In genomic region chr4:152086505-152087210, GRCm38 (mm10) we compare ENCODE assay signal across 9 mouse cellular contexts. TPM values are rescaled to one million over a fixed set of nuclear protein-coding genes. Genes with fewer than 3 reads are reported as not detected.
DNase-seq lines count a peak whose midpoint lies in the region; ATAC-seq and TF ChIP-seq lines count a peak whose summit lies in the region.
"Had no signal": no experiment of that assay in that cellular context is flagged by ENCODE, and none has a peak within 500 bp of the region (broad histone marks: within the 10 kb centered on the region; RNA-seq: fewer than 3 reads in every experiment).

No protein-coding gene starts in this region.

- peaks cover 36% of the 10 kb centered on the region for H3K79me2 ChIP-seq in myocyte (ENCODE audit: control insufficient read depth, insufficient read depth)

- under 1% methylated on average over 62 of the region's 92 CpGs for WGBS in forebrain, postnatal 0 days

- H3K4me2 ChIP-seq in forebrain, postnatal 0 days (ENCODE audit: low read depth) = peak overlapping the region; percentile 85
- peak overlapping the region; percentile 87 for H3K4me2 ChIP-seq in myocyte (ENCODE audit: low read depth)

- H3K4me1 ChIP-seq in forebrain, postnatal 0 days (ENCODE audit: insufficient read depth) = peaks cover 12% of the 10 kb centered on the region

- H3K9ac ChIP-seq in forebrain, postnatal 0 days = peak overlapping the region; percentile 80

- no peaks in the 10 kb centered on the region for H3K9me3 ChIP-seq in forebrain, postnatal 0 days (ENCODE audit: low read length)

- H3K27me3 ChIP-seq in forebrain, postnatal 0 days (ENCODE audit: insufficient read depth, low read length) = no peaks in the 10 kb centered on the region
- no peaks in the 10 kb centered on the region for H3K27me3 ChIP-seq in myocyte (ENCODE audit: control insufficient read depth, insufficient read depth, insufficient read length)

- H3K4me3 ChIP-seq in forebrain, postnatal 0 days (ENCODE audit: low read depth, low read length) = peak overlapping the region; percentile 67
- H3K4me3 ChIP-seq in myocyte = peak overlapping the region; percentile 67

- ATAC-seq in forebrain, postnatal 0 days = peak; percentile 74

- peak overlapping the region; percentile 45; the same call in 1 of the 2 replicates for H3K27ac ChIP-seq in forebrain, postnatal 0 days (ENCODE audit: low read depth, low read length)
- H3K27ac ChIP-seq: macrophage had no signal

- peak; percentile 70 to 73 for DNase-seq in adrenal gland, adult 18-20 months (ENCODE audit: low spot score in 2 of 2)
- no peak for DNase-seq in adrenal gland, postnatal 4 days (ENCODE audit: low spot score in 2 of 2)
- DNase-seq in adrenal gland, postnatal 10 days = peak; percentile 73
- DNase-seq in forebrain, postnatal 0 days = peak; percentile 46
- peak; percentile 78 for DNase-seq in induced T-regulatory cell, adult 2 months (ENCODE audit: low read depth)
- peak; percentile 83 for DNase-seq in liver
- DNase-seq in testis, postnatal 10 days (ENCODE audit: low spot score) = peak; percentile 77

- TF ChIP-seq POLR2A in myocyte (IDR thresholded peaks at IDR 0.05; ENCODE audit: insufficient read length, low read depth) = peak; percentile 84

- no peaks in the 10 kb centered on the region; the same call in 1 of the 2 replicates for H3K36me3 ChIP-seq in forebrain, postnatal 0 days (ENCODE audit: insufficient read depth)
- H3K36me3 ChIP-seq in myocyte (ENCODE audit: control insufficient read depth, insufficient read depth) = peaks cover 3% of the 10 kb centered on the region

- peak overlapping the region; percentile 78 for H3ac ChIP-seq in myocyte (ENCODE audit: control insufficient read depth, insufficient read length)

- TF ChIP-seq CTCF in forebrain, postnatal 0 days (IDR thresholded peaks at IDR 0.05; ENCODE audit: low read depth) = 0 out of 2 replicates have a peak, but pooled peaks have one; percentile 3

TF ChIP-seq in myocyte, 11 proteins besides CTCF, POLR2A, EP300 and RAD21:
- TF ChIP-seq MYOD1 (IDR thresholded peaks at IDR 0.05; ENCODE audit: control insufficient read depth in 1 of 3, insufficient read length in 2 of 3, low read depth in 2 of 3) = peak in 1 of 3 experiments; percentile 29
- no peak for TF ChIP-seq TCF3 (IDR thresholded peaks at IDR 0.05; ENCODE audit: insufficient read length, low read depth)
- peak; percentile 12 for TF ChIP-seq E2F4 (IDR thresholded peaks at IDR 0.05; ENCODE audit: insufficient read depth)
- peak; percentile 87 for TF ChIP-seq POLR2AphosphoS2 (IDR thresholded peaks at IDR 0.05; ENCODE audit: insufficient read length, low read depth)
- peak in 2 of 3 experiments; percentile 25 to 52 for TF ChIP-seq MYOG (IDR thresholded peaks at IDR 0.05; ENCODE audit: control insufficient read depth in 1 of 3, insufficient read depth in 1 of 3, insufficient read length in 2 of 3, low read depth in 2 of 3)

RNA-seq across cellular contexts. Expression of gene Plekhg5, which starts 14.4 kb away (rescaled TPM):
- 10 to 100 TPM in 1 of 2 experiments, 1 to 10 TPM in 1; 7.3 to 12.0 TPM for total RNA-seq in adrenal gland, adult 18-20 months (2021)
- 10 to 100 TPM; 26.2 to 32.1 TPM for total RNA-seq in adrenal gland, postnatal 4 days (2021)
- total RNA-seq in adrenal gland, postnatal 10 days (2021) = 10 to 100 TPM; 17.1 to 20.1 TPM
- total RNA-seq in forebrain, postnatal 0 days (2014; rRNA removed) = 16.6 and 18.6 TPM in 2 replicates
- polyA plus RNA-seq in forebrain, postnatal 0 days (2015; fragmentation: Nextera tagmentation; extraction: Ambion mirVana) = 9.2 and 12.8 TPM in 2 replicates
- polyA plus RNA-seq in myocyte (2012; fragmentation: generic; extraction: Trizol) = 65.8 TPM

RNA-seq across cellular contexts. Expression of gene Tnfrsf25, which starts 29.1 kb away (rescaled TPM):
- total RNA-seq in adrenal gland, adult 18-20 months (2021) = 1 to 10 TPM; 1.3 to 2.8 TPM
- total RNA-seq in adrenal gland, postnatal 4 days (2021) = 1 to 10 TPM; 1.2 to 1.4 TPM
- total RNA-seq in adrenal gland, postnatal 10 days (2021) = 1 to 10 TPM; 1.9 to 4.3 TPM
- total RNA-seq in forebrain, postnatal 0 days (2014; rRNA removed) = 1.4 TPM in 1 of 2 replicates, not detected in the other
- polyA plus RNA-seq in forebrain, postnatal 0 days (2015; fragmentation: Nextera tagmentation; extraction: Ambion mirVana) = 0.19 and 0.30 TPM in 2 replicates
- polyA plus RNA-seq in myocyte (2012; fragmentation: generic; extraction: Trizol) = 4.0 TPM

RNA-seq across cellular contexts. Expression of gene Nol9, which starts 47.5 kb away (rescaled TPM):
- 10 to 100 TPM; 23.6 to 33.5 TPM for total RNA-seq in adrenal gland, adult 18-20 months (2021)
- 10 to 100 TPM; 22.5 to 23.4 TPM for total RNA-seq in adrenal gland, postnatal 4 days (2021)
- 10 to 100 TPM; 20.1 to 20.3 TPM for total RNA-seq in adrenal gland, postnatal 10 days (2021)
- 26.9 and 31.8 TPM in 2 replicates for total RNA-seq in forebrain, postnatal 0 days (2014; rRNA removed)
- 14.9 and 20.1 TPM in 2 replicates for polyA plus RNA-seq in forebrain, postnatal 0 days (2015; fragmentation: Nextera tagmentation; extraction: Ambion mirVana)
- 28.5 TPM for polyA plus RNA-seq in myocyte (2012; fragmentation: generic; extraction: Trizol)

RNA-seq across cellular contexts. Expression of gene Tas1r1, which starts 48.3 kb away (rescaled TPM):
- not detected for total RNA-seq in adrenal gland, adult 18-20 months (2021)
- under 1 TPM; 0.25 to 0.37 TPM for total RNA-seq in adrenal gland, postnatal 4 days (2021)
- total RNA-seq in adrenal gland, postnatal 10 days (2021) = not detected
- 0.54 and 1.00 TPM in 2 replicates for total RNA-seq in forebrain, postnatal 0 days (2014; rRNA removed)
- polyA plus RNA-seq in forebrain, postnatal 0 days (2015; fragmentation: Nextera tagmentation; extraction: Ambion mirVana) = 1.1 and 1.5 TPM in 2 replicates
- 14.7 TPM for polyA plus RNA-seq in myocyte (2012; fragmentation: generic; extraction: Trizol)
- polyA plus RNA-seq: macrophage had no signal

RNA-seq across cellular contexts. Expression of gene Zbtb48, which starts 59.2 kb away (rescaled TPM):
- total RNA-seq in adrenal gland, adult 18-20 months (2021) = 1 to 10 TPM; 8.3 to 8.9 TPM
- 10 to 100 TPM; 16.8 to 17.0 TPM for total RNA-seq in adrenal gland, postnatal 4 days (2021)
- total RNA-seq in adrenal gland, postnatal 10 days (2021) = 1 to 10 TPM; 7.2 to 9.6 TPM
- total RNA-seq in forebrain, postnatal 0 days (2014; rRNA removed) = 10.5 and 10.9 TPM in 2 replicates
- 13.5 and 14.2 TPM in 2 replicates for polyA plus RNA-seq in forebrain, postnatal 0 days (2015; fragmentation: Nextera tagmentation; extraction: Ambion mirVana)
- polyA plus RNA-seq in myocyte (2012; fragmentation: generic; extraction: Trizol) = 7.2 TPM

Comparison
In these comparisons a context has a peak if more than half of its experiments do, and no peak if none do; other contexts are left out.
1. DNase-seq: peak in adrenal gland, adult 18-20 months (2 of 2), adrenal gland, postnatal 10 days (single experiment), forebrain, postnatal 0 days (single experiment), induced T-regulatory cell, adult 2 months (single experiment), liver (single experiment) and testis, postnatal 10 days (single experiment); none in adrenal gland, postnatal 4 days (0 of 2).